Mouse (Mus musculus): ENCODE measurements at regions not wholly inside any gene's neighbourhood (a gene's known extent, or its start where the extent isn't known, plus 50 kb on each side); places are given as distances from the start of the nearest gene placed in this dataset.

DNA sequence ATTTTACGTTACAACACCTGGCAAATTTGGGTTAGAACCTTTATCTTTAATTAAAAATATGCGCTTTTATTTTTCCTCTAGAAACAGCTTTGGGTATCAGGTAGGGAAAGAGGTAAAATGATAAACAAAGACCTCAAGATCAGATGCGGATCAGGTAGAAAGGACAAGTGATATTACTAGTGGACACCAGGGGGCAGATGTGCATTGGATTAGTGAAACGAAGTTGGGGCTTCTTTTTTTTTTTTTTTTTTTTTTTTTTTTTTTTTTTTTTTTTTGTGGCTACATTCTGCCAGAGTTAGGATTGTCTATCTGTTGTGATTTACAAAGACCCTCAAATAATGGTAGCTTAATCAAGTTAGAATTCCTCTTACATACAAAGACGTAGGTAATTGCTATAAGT, 153.8 kb downstream of the Cd109 start:
- no peak for ATAC-seq (ENCODE audit: insufficient read depth, low read depth)
- H3K4me3 ChIP-seq (ENCODE audit: low read depth, low read length), result no peak overlapping the region
- WGBS, result 34% methylated on average over 5 of the region's 5 CpGs
- H3K27me3 ChIP-seq (ENCODE audit: control insufficient read depth, insufficient read depth, low read length), result no peaks in the 10 kb centered on the region
- H3K36me3 ChIP-seq (replicated peaks; ENCODE audit: control insufficient read depth, insufficient read depth, low read length), result no peaks in the 10 kb centered on the region
- no peak for DNase-seq (ENCODE audit: low spot score)
- no peak overlapping the region for H3K4me2 ChIP-seq (ENCODE audit: low read depth, low read length)
- H3K27ac ChIP-seq (ENCODE audit: low read depth), result no peak overlapping the region
- H3K9me3 ChIP-seq (replicated peaks; ENCODE audit: control insufficient read depth, low read length), result no peaks in the 10 kb centered on the region
- H3K4me1 ChIP-seq (ENCODE audit: control insufficient read depth, insufficient read depth), result no peaks in the 10 kb centered on the region
- no peak overlapping the region for H3K9ac ChIP-seq (replicated peaks; ENCODE audit: low read depth, low read length)
- peak; percentile 57 for TF ChIP-seq CTCF (IDR thresholded peaks at IDR 0.05; ENCODE audit: low read depth)
- no peak for TF ChIP-seq EP300 (IDR thresholded peaks at IDR 0.05; ENCODE audit: low read depth)

DNA sequence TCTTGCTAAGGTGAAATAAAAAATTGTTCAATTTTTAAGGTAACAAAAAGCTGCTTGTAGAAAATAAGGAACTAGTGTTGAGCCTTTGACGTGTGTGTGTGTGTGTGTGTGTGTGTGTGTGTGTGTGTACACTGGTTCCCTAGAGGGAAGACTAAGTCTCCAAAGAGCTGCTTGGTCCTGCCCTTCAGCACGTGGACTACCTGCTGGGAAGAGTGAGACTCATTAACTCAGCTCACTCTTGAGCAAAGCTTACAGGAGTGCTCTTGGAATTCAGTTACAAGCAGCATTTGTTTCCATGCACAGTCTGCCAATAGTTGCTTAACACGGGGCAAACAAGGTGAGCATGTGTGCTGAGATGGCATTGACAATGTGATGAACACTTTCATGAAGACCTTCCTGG, 158.6 kb downstream of the Cd109 start:
- H3K9ac ChIP-seq (replicated peaks; ENCODE audit: low read depth, low read length), result no peak overlapping the region
- ATAC-seq (ENCODE audit: insufficient read depth, low read depth), result no peak
- no peak for DNase-seq (ENCODE audit: low spot score)
- no peaks in the 10 kb centered on the region for H3K4me1 ChIP-seq (ENCODE audit: control insufficient read depth, insufficient read depth)
- no peak overlapping the region for H3K4me2 ChIP-seq (ENCODE audit: low read depth, low read length)
- WGBS, result 59% methylated on average over 3 of the region's 3 CpGs
- no peaks in the 10 kb centered on the region for H3K27me3 ChIP-seq (ENCODE audit: control insufficient read depth, insufficient read depth, low read length)
- no peak overlapping the region for H3K4me3 ChIP-seq (ENCODE audit: low read depth, low read length)
- no peaks in the 10 kb centered on the region for H3K9me3 ChIP-seq (replicated peaks; ENCODE audit: control insufficient read depth, low read length)
- no peak for TF ChIP-seq EP300 (IDR thresholded peaks at IDR 0.05; ENCODE audit: low read depth)
- no peak for TF ChIP-seq CTCF (IDR thresholded peaks at IDR 0.05; ENCODE audit: low read depth)
- H3K36me3 ChIP-seq (replicated peaks; ENCODE audit: control insufficient read depth, insufficient read depth, low read length), result no peaks in the 10 kb centered on the region
- H3K27ac ChIP-seq (ENCODE audit: low read depth), result no peak overlapping the region

DNA sequence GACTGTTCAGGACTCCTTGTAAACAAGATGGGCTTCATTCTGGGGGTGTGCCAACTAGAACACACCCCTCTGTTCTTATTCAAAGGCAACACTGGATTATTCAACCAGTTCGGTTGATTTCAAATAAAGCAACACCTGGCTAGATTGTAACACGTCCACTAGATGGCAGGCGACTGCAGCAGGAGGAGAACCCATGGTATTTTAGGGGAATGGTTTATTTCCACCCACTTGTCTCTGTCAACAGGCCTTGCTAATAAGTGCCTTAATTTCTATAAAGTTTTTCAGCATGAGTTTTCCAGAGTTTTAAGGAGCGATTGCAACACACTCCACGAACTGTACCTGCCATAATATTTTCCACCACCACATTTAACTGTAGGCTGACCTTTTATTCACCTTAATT, 160.1 kb downstream of the Cd109 start:
- no peaks in the 10 kb centered on the region for H3K9me3 ChIP-seq (replicated peaks; ENCODE audit: control insufficient read depth, low read length)

DNA sequence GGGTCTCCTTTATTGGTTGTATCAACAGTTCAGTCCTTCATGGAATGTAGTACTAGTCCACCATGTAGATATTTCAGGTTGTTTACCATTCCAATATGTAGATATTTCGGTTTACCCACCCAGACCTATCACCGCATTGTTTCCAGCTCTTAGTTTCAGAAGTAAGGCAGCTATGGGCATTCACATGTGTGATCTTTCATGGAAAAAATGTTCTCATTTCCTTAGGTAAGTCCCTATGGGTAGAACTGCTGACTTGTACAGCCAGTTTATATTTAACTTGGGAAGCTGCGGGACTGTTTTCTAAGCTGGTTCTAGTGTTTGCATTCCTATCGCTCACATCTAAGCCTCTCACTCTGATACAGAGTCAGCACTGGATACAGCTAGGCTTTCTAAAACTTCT, 165.2 kb downstream of the Cd109 start:
- no peak overlapping the region for H3K4me2 ChIP-seq (ENCODE audit: low read depth, low read length)
- no peak overlapping the region for H3K27ac ChIP-seq (ENCODE audit: low read depth)
- H3K4me1 ChIP-seq (ENCODE audit: control insufficient read depth, insufficient read depth), result no peaks in the 10 kb centered on the region
- H3K27me3 ChIP-seq (ENCODE audit: control insufficient read depth, insufficient read depth, low read length), result no peaks in the 10 kb centered on the region
- ATAC-seq (ENCODE audit: insufficient read depth, low read depth), result no peak
- H3K4me3 ChIP-seq (ENCODE audit: low read depth, low read length), result no peak overlapping the region
- H3K9ac ChIP-seq (replicated peaks; ENCODE audit: low read depth, low read length), result no peak overlapping the region
- H3K9me3 ChIP-seq (replicated peaks; ENCODE audit: control insufficient read depth, low read length), result no peaks in the 10 kb centered on the region
- WGBS, result 72% methylated on average over 4 of the region's 4 CpGs
- H3K36me3 ChIP-seq (replicated peaks; ENCODE audit: control insufficient read depth, insufficient read depth, low read length), result no peaks in the 10 kb centered on the region
- no peak for TF ChIP-seq CTCF (IDR thresholded peaks at IDR 0.05; ENCODE audit: low read depth)
- TF ChIP-seq EP300 (IDR thresholded peaks at IDR 0.05; ENCODE audit: low read depth), result no peak
- no peak for DNase-seq (ENCODE audit: low spot score)

More for the DNA sequence above, 160.1 kb downstream of the Cd109 start:
- DNase-seq (ENCODE audit: low spot score) (peak; percentile 61), ATAC-seq (ENCODE audit: insufficient read depth, low read depth) (peak; percentile 41)
- no peak overlapping the region for H3K9ac ChIP-seq (replicated peaks; ENCODE audit: low read depth, low read length)
- H3K27ac ChIP-seq (ENCODE audit: low read depth), result no peak overlapping the region
- TF ChIP-seq EP300 (IDR thresholded peaks at IDR 0.05; ENCODE audit: low read depth) (no peak), CTCF (IDR thresholded peaks at IDR 0.05; ENCODE audit: low read depth) (peak; percentile 83)
- H3K27me3 ChIP-seq (ENCODE audit: control insufficient read depth, insufficient read depth, low read length), result no peaks in the 10 kb centered on the region
- H3K4me3 ChIP-seq (ENCODE audit: low read depth, low read length), result no peak overlapping the region
- WGBS, result 7% methylated on average over 5 of the region's 5 CpGs
- H3K4me2 ChIP-seq (ENCODE audit: low read depth, low read length), result no peak overlapping the region
- no peaks in the 10 kb centered on the region for H3K4me1 ChIP-seq (ENCODE audit: control insufficient read depth, insufficient read depth)
- no peaks in the 10 kb centered on the region for H3K36me3 ChIP-seq (replicated peaks; ENCODE audit: control insufficient read depth, insufficient read depth, low read length)

DNA sequence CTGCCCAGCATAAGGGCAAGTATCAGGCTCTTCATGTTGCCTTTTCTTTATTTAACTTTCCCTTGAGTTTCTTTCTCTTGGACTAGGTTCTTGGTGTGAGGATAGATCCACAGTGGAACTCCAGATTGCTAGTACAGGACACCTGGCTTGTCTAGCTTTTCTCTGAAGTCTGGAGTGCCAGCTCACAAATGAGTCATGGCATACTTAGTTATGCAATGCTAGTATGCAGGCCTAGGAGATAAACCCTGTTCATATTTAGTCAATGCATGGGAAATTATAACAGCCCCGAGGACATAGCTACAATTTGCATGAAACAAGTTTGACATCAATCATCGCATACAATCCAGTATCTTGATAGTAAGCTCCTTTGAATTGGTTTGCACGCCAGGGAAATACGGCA, 167.0 kb downstream of the Cd109 start:
- no peak for DNase-seq (ENCODE audit: low spot score)
- Histone ChIP-seq H3K4me2 (ENCODE audit: low read depth, low read length) (no peak overlapping the region), H3K36me3 (replicated peaks; ENCODE audit: control insufficient read depth, insufficient read depth, low read length) (no peaks in the 10 kb centered on the region), H3K4me1 (ENCODE audit: control insufficient read depth, insufficient read depth) (no peaks in the 10 kb centered on the region), H3K4me3 (ENCODE audit: low read depth, low read length) (no peak overlapping the region), H3K27ac (ENCODE audit: low read depth) (no peak overlapping the region), H3K9ac (replicated peaks; ENCODE audit: low read depth, low read length) (no peak overlapping the region), H3K27me3 (ENCODE audit: control insufficient read depth, insufficient read depth, low read length) (no peaks in the 10 kb centered on the region), H3K9me3 (replicated peaks; ENCODE audit: control insufficient read depth, low read length) (no peaks in the 10 kb centered on the region)
- 82% methylated on average over 4 of the region's 4 CpGs for WGBS
- TF ChIP-seq EP300 (IDR thresholded peaks at IDR 0.05; ENCODE audit: low read depth), result no peak
- ATAC-seq (ENCODE audit: insufficient read depth, low read depth), result no peak

DNA sequence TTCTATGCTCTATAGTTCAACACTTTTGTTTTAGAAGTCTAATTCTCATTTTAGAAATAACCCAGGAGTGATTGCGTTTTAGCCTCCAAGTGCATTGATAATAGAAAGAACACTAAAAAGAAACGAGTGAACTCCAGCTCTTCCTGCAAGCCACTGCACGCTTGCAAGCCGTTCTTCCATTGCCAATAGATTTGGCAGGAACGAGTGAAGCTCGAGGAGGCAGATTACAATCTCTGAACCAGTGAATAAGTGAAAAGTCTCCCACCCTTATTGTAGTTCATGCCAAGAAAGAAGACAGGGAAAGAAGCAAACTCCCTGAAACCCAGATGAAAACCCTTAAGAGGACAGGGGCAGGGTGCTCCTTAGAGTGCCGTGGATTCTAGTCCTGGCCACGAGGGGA, 167.5 kb downstream of the Cd109 start:
- Histone ChIP-seq H3K4me2 (ENCODE audit: low read depth, low read length) (no peak overlapping the region), H3K4me1 (ENCODE audit: control insufficient read depth, insufficient read depth) (no peaks in the 10 kb centered on the region), H3K4me3 (ENCODE audit: low read depth, low read length) (no peak overlapping the region), H3K9ac (replicated peaks; ENCODE audit: low read depth, low read length) (no peak overlapping the region), H3K36me3 (replicated peaks; ENCODE audit: control insufficient read depth, insufficient read depth, low read length) (no peaks in the 10 kb centered on the region), H3K27ac (ENCODE audit: low read depth) (no peak overlapping the region), H3K9me3 (replicated peaks; ENCODE audit: control insufficient read depth, low read length) (no peaks in the 10 kb centered on the region), H3K27me3 (ENCODE audit: control insufficient read depth, insufficient read depth, low read length) (no peaks in the 10 kb centered on the region)
- no peak for ATAC-seq (ENCODE audit: insufficient read depth, low read depth)
- no peak for TF ChIP-seq EP300 (IDR thresholded peaks at IDR 0.05; ENCODE audit: low read depth)
- TF ChIP-seq CTCF (IDR thresholded peaks at IDR 0.05; ENCODE audit: low read depth), result no peak
- 57% methylated on average over 8 of the region's 8 CpGs for WGBS
- no peak for DNase-seq (ENCODE audit: low spot score)

Measured in heart, postnatal 0 days (tissue).